Mouse (Mus musculus) layer of hippocampus, postnatal 25 days (tissue): Measurements from ENCODE around the gene Fkbp2. TPM values are rescaled to one million over a fixed set of nuclear protein-coding genes. Genes with fewer than 3 reads are reported as not detected.

Experiments used
- DNase-seq, 2 experiments: peaks; one replicate each; pipeline ENCODE4 v3.0.0; 2022; ENCODE audit warnings: mixed read lengths in 2 of 2, low spot score in 1 of 2; ENCODE audit errors: extremely low spot score in 1 of 2
- total RNA-seq, 2 experiments: library from RNA; stranded (reverse); gene quantifications; 2 replicates each; pipeline ENCODE4 v1.2.3; 2021

Gene Fkbp2
- total RNA-seq, 2 experiments from 2014 or later, result 88.6 to 93.9 TPM

- no peak for DNase-seq
Measured at GRCm38 (mm10) chr19:6973581-6974190, 6.6 kb downstream of the Fkbp2 start.

GRCm38 (mm10) chr19:6972247-6972917 lies 7.9 kb downstream of the Fkbp2 start:
- DNase-seq, result no peak

- DNase-seq, result no peak
Measured at GRCm38 (mm10) chr19:6971644-6972043, 8.7 kb downstream of the Fkbp2 start.

GRCm38 (mm10) chr19:6970460-6971085 lies 9.7 kb downstream of the Fkbp2 start:
- no peak for DNase-seq

- peak in 1 of 2 experiments; percentile 56 for DNase-seq
Measured at GRCm38 (mm10) chr19:6969665-6970381, 10.5 kb downstream of the Fkbp2 start.

- no peak for DNase-seq
Measured at GRCm38 (mm10) chr19:6969291-6969664, 11.0 kb downstream of the Fkbp2 start.

- no peak for DNase-seq
Measured at GRCm38 (mm10) chr19:6968491-6969271, 11.6 kb downstream of the Fkbp2 start.

GRCm38 (mm10) chr19:6956461-6956860 lies 23.8 kb downstream of the Fkbp2 start:
- no peak for DNase-seq

GRCm38 (mm10) chr19:6955424-6955823 lies 24.9 kb downstream of the Fkbp2 start:
- no peak for DNase-seq

GRCm38 (mm10) chr19:6954046-6954445 lies 26.3 kb downstream of the Fkbp2 start:
- DNase-seq, result no peak

GRCm38 (mm10) chr19:6952712-6953037 lies 27.6 kb downstream of the Fkbp2 start:
- DNase-seq, result no peak

- peak; percentile 58 to 60 for DNase-seq
Measured at GRCm38 (mm10) chr19:6951994-6952711, 28.1 kb downstream of the Fkbp2 start.

GRCm38 (mm10) chr19:6951381-6951968 lies 28.8 kb downstream of the Fkbp2 start:
- peak; percentile 79 to 85 for DNase-seq

GRCm38 (mm10) chr19:6950613-6951153 lies 29.6 kb downstream of the Fkbp2 start:
- DNase-seq, result peak; percentile 51 to 52

GRCm38 (mm10) chr19:6949951-6950350 lies 30.4 kb downstream of the Fkbp2 start:
- DNase-seq, result no peak

- no peak for DNase-seq
Measured at GRCm38 (mm10) chr19:6949532-6949931, 30.8 kb downstream of the Fkbp2 start.

GRCm38 (mm10) chr19:6948186-6948585 lies 32.1 kb downstream of the Fkbp2 start:
- no peak for DNase-seq

- DNase-seq, result no peak
Measured at GRCm38 (mm10) chr19:6947742-6948141, 32.6 kb downstream of the Fkbp2 start.

- DNase-seq, result no peak
Measured at GRCm38 (mm10) chr19:6943709-6944108, 36.6 kb downstream of the Fkbp2 start.
